Mouse (Mus musculus): Measurements from ENCODE around the gene Cyb5d2.

GRCm38 (mm10) chr11:72843576-72843975 is 47.6 kb upstream of the Cyb5d2 start:
- TF ChIP-seq CTCF (IDR thresholded peaks at IDR 0.05; ENCODE audit: extremely low read depth, insufficient read depth, low read length) (no peak), POLR2A (IDR thresholded peaks at IDR 0.05; ENCODE audit: extremely low read depth, insufficient read depth, low read length) (no peak)
